Mouse (Mus musculus): ENCODE results near the gene Cyp2c23.

DNA sequence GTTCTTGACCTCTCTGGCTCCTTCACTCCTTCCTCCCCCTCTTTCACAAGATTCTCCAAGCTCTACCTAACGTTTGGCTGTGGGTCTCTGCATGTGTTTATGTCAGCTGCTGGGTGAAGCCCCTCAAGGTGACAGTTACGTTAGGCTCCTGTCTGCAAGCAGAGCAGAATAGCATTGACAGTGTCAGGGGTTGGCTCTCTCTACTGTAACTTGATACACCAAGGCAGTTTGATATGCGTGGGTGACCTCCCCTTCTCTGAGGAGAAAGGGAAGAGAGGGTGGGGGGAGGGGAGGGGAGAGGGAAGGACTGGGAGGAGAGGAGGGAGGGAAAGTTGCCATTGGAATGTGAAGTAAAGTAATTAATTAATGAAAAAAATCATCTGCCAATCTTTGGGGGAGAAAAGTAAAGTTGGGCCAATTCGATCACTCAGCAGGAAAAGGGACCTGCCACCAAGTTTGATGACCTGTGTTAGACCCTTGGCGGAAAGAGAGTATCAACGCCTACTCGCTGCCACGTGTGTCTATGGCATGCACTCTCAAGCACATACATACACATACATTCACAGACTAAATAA lies 2.0 kb downstream of the Cyp2c23 start:
- no peak for TF ChIP-seq CTCF (IDR thresholded peaks at IDR 0.05; ENCODE audit: low read depth, low read length)
- no peak for TF ChIP-seq TAL1 (conservative IDR thresholded peaks at IDR 0.05; ENCODE audit: low read depth, low read length)
- no peak for TF ChIP-seq GATA1 (IDR thresholded peaks at IDR 0.05; ENCODE audit: borderline replicate concordance, low read length)
- TF ChIP-seq POLR2AphosphoS5 (IDR thresholded peaks at IDR 0.05; ENCODE audit: insufficient replicate concordance, low read depth, low read length) = no peak
